Mouse (Mus musculus) olfactory bulb, adult 2 months (tissue): ENCODE results near the gene 4930502E18Rik. TPM values are rescaled to one million over a fixed set of nuclear protein-coding genes. Genes with fewer than 3 reads are reported as not detected.
"Not testable (repeated sequence)": the region's sequence is repeated elsewhere in the genome, so short reads cannot be mapped to it uniquely, and the experiment has no call there.

Experiments
- H3K27ac ChIP-seq: fragments of 200-500 bp; 2 replicates; pipeline ENCODE4 v1.5.1; 2012; ENCODE audit warnings: low read depth, low read length; ENCODE audit not compliant: insufficient read depth
- H3K4me1 ChIP-seq: fragments of 200-500 bp; 2 replicates; pipeline ENCODE4 v1.6.1; 2012; ENCODE audit warnings: low read length; ENCODE audit not compliant: control insufficient read depth, insufficient read depth
- H3K4me3 ChIP-seq: fragments of 200-500 bp; 2 replicates; pipeline ENCODE4 v1.5.1; 2012; ENCODE audit warnings: mild to moderate bottlenecking, low read depth, low read length, moderate library complexity; ENCODE audit not compliant: insufficient read depth
- CTCF ChIP-seq: fragments of 200-500 bp; IDR thresholded peaks from 2 replicates; pipeline ENCODE4 v1.5.1; 2012; ENCODE audit warnings: low read depth, mild to moderate bottlenecking, low read length, moderate library complexity; ENCODE audit not compliant: insufficient read depth
- POLR2A ChIP-seq: fragments of 200-500 bp; IDR thresholded peaks from 2 replicates; pipeline ENCODE4 v1.6.1; 2012; ENCODE audit warnings: mild to moderate bottlenecking, low read depth, low read length, moderate library complexity; ENCODE audit not compliant: insufficient read depth
- WGBS: fragments of 180-500 bp; shearing (Covaris S2); methylation state at CpG from one replicate; pipeline ENCODE4 v1.1.7; 2018; 5-methylcytosine and 5-hydroxymethylcytosine counted together
- polyA plus RNA-seq: library from polyadenylated mRNA; stranded (reverse); fragments of >200 nt; gene quantifications from 2 replicates; pipeline ENCODE4 v1.2.4, GENCODE M21; 2012; ENCODE audit warnings: low replicate concordance; ENCODE audit not compliant: missing spikeins, insufficient read depth, insufficient read length

Gene 4930502E18Rik
- polyA plus RNA-seq: not detected in 2 replicates

DNA sequence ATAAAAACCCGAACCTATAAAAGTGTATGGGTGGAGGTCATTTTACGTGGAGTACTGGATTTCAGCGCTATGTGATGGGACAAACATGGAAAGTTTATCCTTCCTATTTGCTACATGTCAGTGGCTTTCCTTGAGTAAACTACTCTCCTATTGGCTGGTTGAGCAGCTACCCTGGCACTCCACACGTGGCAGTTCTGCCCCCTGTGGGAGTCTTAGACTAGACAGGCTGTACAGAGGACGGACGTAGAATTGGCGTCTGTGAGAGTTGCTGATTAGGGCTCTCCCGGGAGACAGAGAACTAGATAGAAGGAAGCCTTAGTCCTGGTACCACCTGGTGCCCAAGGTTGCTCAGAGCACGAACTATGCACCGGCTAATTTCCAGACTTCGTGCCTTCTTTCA is at the start of gene 4930502E18Rik:
Gene 4930502E18Rik (plus strand): TSS at position 231 of the 400 bp plus-strand sequence.
- Histone ChIP-seq H3K27ac (no peak within 1 kb of the TSS), H3K4me3 (no peak within 1 kb of the TSS), H3K4me1 (no peaks in the 10 kb centered on the region)
- TF ChIP-seq POLR2A (no peak), CTCF (no peak)
- 78% methylated on average over 11 of the region's 11 CpGs for WGBS

DNA sequence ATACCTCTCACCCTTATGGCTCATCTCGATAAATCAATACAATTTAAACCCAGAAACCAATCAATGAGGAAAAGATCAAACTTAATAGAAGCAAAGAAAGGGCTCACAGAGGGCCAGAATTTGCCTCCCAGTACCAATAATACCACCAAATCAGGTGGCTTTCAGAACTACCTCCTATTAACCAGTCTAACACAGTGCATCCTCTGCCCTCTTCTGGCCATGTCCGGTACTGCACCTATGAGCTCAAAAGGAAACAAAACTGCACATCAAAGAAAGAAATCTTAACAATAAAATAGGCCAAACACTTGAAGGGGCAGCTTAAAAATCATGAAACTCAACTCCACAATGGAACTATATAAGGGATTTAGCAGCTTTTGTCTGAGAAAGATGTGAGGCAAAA is 47.7 kb upstream of the 4930502E18Rik start:
- WGBS: 52% methylated on average over 2 of the region's 2 CpGs
- not testable (repeated sequence) for H3K27ac ChIP-seq, H3K4me1 ChIP-seq, H3K4me3 ChIP-seq

DNA sequence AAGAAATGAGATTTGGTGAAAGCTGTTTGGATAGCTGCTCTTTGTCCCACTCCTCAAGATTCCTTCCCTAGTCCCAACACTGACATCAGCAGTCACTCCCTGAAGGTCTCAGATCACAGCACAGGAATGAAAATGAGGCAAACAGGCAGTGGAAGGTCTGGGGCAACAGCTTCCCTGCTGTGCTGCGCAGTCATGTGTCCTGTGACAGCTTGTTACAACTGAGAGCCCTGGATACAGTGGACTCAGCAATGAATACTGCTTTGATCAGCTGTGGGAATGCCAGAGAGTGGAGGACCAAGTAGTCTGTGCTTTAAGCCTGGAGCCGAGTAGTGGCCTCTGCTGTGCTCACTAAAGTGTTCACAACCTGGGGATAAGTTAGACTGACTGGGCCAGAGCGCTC is 42.0 kb upstream of the 4930502E18Rik start:
- WGBS: 63% methylated on average over 3 of the region's 3 CpGs
- H3K27ac ChIP-seq, H3K4me3 ChIP-seq, H3K4me1 ChIP-seq: not testable (repeated sequence)

DNA sequence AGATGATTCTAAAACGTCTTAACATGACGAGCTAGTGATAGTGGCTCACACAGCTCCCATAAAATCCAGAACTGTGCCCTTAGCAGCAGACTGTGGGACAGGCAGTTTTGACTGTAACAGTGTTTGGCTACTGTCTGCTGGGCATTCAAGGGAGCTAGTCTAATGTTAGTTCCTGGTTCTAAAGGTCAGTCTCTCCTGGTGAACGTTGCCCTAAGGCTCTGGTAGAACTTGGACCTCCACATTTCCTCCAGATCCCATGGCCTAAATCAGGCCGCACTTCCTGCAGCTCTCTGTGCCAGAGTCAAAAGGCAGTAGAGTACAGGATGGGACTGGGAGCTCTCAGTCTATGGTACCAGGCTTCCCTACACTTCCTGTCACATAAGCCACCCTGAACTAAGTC is 40.0 kb upstream of the 4930502E18Rik start:
- not testable (repeated sequence) for H3K4me3 ChIP-seq, H3K4me1 ChIP-seq, H3K27ac ChIP-seq
- 76% methylated on average over 2 of the region's 4 CpGs for WGBS

DNA sequence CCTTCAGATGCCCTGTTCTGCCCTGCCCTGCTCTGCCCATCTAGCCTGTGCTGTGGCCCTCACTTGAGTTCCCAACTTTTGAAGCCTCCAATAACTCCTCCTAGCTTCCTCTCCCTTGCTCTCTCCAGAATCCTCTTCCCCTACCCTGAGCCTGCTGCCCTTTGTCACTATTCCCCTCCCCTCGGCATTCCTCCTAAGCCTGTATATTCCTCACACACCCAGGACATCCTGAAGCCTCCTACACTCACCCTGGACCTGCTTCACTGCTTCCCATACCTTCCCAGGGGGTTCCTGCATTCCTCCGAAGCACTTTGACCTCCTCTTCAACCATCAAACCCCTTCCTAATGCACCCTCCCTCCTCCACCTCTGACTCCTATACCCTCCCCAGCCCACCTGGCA is 32.6 kb upstream of the 4930502E18Rik start:
- Histone ChIP-seq H3K4me3 (no peak overlapping the region), H3K4me1 (no peaks in the 10 kb centered on the region), H3K27ac (no peak overlapping the region)
- TF ChIP-seq POLR2A: no peak
- TF ChIP-seq CTCF: no peak
- WGBS: 67% methylated on average over 2 of the region's 2 CpGs

DNA sequence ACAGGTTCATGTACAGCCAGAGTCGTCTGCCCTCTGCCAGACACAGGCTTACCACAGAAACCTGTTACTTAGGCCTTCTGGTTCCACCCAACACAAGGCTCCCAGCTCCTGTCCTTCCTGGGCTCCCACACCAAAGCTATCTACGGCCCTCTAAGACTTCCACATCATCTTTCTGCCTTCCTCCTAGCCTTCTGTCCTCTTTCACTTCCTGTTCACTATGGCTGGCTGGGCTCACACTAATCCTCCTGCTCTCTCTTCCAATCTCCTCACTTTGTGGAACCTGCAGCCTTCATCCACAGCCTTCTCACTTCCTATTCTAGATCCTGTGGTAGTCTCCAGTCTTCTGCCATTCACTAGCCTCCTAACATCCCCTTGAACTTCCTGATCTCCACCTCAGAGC is 31.5 kb upstream of the 4930502E18Rik start:
- Histone ChIP-seq H3K4me1 (no peaks in the 10 kb centered on the region), H3K27ac (no peak overlapping the region), H3K4me3 (no peak overlapping the region)
- TF ChIP-seq CTCF: no peak
- TF ChIP-seq POLR2A: no peak
- 76% methylated on average over 2 of the region's 2 CpGs for WGBS

DNA sequence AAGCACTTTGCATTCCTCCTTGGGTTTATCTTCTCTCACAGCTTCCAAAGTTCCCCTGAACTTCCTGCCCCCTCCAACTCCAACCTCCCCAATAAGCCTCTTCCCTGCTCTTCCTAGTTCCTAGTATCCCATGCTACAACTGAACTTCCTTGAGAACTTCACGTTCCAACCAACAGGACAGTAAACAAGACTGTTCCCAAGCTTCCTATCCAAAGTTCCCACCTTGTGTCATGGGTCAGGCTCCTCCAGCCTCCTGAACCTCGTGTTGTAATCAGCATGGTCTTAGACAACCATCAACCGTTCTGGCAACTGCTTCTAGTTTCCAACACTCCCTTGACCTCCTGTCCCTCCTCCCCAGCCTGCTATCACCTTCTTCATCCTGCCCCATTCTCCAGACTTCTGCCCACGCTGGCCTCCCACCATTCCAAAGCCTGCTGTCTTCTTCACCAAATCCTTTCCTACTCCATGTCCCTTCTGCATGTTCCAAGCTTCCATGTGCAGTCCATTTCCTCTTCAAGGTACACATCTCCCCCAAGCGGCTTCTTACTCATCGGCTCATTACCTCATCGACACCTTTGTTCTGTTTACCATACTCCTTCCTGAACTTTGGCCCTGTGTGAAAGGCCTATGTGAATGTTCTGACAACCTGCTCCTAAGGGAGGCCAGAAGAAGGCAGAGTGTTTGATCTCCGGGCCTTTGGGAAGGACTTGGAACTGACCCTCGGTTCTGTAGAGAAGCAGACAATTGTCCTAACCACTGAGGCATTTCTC is 30.4 kb upstream of the 4930502E18Rik start:
- 78% methylated on average over 9 of the region's 9 CpGs for WGBS
- Histone ChIP-seq H3K4me3 (no peak overlapping the region), H3K4me1 (no peaks in the 10 kb centered on the region), H3K27ac (no peak overlapping the region)
- no peak for TF ChIP-seq POLR2A

DNA sequence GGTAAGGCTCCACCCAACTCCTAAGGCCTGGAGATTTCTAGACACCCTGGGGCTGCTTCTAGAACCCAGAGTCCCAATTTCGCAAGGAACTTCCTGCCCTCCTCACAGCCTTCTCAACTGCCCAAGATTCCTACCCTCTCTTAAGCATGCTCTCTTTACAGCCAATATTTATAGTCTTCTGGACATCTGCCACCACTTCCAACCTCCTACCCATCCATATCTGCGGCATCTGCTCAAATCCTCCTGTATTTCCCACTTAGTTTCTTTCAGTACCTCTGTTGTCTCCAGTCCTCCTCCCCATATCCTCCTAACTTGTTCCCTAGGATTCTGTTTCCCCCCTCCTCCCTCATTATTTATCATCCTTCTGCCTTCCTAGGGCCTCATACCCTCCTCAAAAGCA is 25.4 kb upstream of the 4930502E18Rik start:
- WGBS: 95% methylated on average over 2 of the region's 2 CpGs
- H3K4me1 ChIP-seq: no peaks in the 10 kb centered on the region
- no peak overlapping the region for H3K27ac ChIP-seq
- TF ChIP-seq CTCF (no peak), POLR2A (no peak)
- H3K4me3 ChIP-seq: no peak overlapping the region

DNA sequence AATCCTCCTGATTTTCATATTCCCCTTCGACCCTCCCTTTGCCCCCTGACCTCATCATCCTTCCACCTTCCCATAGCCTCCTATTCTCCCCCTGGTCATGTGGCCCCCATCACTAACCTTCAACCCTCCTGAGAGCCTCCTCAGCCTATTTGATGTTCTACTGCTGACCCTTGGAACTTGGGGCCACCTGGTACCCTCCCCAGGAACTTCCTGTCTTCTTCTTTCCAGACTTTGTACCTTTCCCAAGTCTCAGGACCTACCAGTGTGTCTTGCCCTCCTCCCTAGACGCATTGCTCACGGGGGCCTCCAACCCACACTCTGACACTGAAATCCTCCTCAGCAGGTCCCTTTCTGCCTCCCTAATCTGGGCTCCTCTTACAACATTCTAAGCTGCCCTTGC is 22.0 kb upstream of the 4930502E18Rik start:
- Histone ChIP-seq H3K27ac (no peak overlapping the region), H3K4me3 (no peak overlapping the region), H3K4me1 (no peaks in the 10 kb centered on the region)
- 68% methylated on average over 3 of the region's 3 CpGs for WGBS
- TF ChIP-seq CTCF: no peak
- no peak for TF ChIP-seq POLR2A

DNA sequence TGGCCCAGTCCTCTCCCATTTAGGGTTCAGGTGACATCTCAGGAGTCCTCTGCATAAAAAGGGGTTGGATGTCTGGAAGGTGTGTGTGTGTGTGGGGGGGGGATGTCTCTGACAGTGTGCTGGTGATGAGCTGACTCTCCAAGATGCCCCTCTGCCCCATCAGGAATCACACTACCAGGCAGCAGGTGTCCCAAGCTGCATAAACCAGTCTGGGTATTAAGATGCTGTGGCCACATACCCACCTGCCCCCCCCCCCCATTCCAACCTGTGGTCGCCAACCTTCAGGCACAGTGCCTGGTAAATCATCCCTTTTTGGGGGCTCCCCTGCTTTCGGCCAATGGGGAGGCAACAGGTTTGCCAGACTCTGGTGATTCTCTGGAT is 8.7 kb upstream of the 4930502E18Rik start:
- peaks cover 8% of the 10 kb centered on the region for H3K4me1 ChIP-seq
- no peak overlapping the region for H3K27ac ChIP-seq
- H3K4me3 ChIP-seq: peak overlapping the region; percentile 55
- 36% methylated on average over 2 of the region's 2 CpGs for WGBS
- TF ChIP-seq CTCF: no peak
- TF ChIP-seq POLR2A: no peak
